Mouse (Mus musculus): ENCODE data around the gene Gm12800. TPM values are rescaled to one million over a fixed set of nuclear protein-coding genes. Genes with fewer than 3 reads are reported as not detected.
"Not testable (repeated sequence)": the region's sequence is repeated elsewhere in the genome, so short reads cannot be mapped to it uniquely, and the experiment has no call there.

The Gm12800 gene
- not detected for total RNA-seq (2021)
- long read RNA-seq, experiment 1: 0 reads
- long read RNA-seq, experiment 2: 0 reads

DNA sequence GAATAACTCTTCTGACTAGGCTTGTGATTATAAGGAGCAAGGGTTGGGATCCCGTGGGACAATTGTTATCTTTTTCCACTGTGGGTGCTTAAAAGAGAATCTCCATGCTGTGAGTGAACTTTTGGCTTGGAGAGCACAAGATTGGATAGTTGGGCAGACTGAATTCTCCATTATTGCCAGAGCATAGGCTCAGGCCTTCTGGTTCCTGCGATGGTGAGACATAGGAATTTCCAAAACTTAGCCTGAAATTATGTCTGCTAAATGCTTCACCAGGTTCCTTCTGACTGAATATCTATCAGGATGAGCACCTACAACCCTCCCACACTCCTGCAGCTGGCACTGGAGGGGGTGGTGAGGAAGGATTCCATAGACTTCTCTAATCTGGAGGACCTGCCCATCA lies at the start of gene Gm12800:
TSS of gene Gm12800 (plus strand) at position 301 of the 400 bp plus-strand sequence.
- not testable (repeated sequence) for DNase-seq

DNA sequence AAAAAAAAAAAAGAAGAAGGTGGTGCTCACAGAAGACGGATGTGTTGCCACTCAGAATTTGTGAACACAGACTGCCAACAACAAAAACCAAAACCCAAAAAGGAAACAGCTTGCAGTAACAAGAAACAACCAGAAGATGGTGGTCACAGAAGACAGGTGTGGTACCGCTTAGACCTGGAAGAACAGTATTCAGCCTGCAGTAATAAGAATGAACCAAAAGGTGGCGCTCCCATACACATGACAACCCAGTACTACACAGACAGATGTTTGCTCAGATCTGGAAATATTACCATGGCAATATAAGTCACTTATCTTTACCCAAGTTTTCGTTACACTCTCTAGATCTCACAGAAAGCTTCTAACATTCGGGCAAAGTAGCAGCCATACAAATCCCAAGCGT lies 48.0 kb upstream of the Gm12800 start:
- DNase-seq: no peak

DNA sequence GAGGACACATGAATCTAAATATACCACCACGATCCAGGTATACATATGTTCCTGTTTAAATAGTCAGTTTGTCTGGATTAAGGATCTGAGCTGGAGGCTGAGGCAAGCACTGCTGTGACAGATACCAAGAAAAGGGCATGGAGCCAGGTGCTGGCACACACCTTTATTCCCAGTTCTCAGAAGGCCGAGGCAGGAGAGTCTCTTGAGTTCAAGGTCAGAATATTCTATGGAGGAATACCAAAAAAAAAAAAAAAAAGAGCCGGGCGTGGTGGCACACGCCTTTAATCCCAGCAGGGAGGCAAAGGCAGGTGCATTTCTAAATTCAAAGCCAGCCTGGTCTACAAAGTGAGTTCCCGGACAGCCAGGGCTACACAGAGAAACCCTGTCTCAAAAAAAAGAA lies 46.6 kb upstream of the Gm12800 start:
- DNase-seq: no peak

DNA sequence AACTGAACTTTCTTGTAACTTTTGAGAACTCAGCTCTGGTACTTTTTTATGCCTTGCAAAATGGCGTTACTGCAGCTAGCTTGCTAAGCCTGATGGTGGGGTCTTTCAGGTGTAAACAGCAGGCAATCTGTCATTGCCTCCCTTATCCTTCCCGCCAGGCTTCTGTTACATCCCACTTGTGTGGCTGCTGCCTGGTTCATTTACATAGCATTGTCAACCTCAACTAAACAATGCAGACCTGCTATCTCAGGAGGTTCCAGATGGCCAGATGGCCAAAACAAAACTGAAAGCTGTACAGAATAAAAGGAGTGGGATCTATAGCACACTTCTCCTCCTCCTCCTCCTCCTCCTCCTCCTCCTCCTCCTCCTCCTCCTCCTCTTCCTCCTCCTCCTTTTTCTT lies 36.9 kb upstream of the Gm12800 start:
- not testable (repeated sequence) for DNase-seq

DNA sequence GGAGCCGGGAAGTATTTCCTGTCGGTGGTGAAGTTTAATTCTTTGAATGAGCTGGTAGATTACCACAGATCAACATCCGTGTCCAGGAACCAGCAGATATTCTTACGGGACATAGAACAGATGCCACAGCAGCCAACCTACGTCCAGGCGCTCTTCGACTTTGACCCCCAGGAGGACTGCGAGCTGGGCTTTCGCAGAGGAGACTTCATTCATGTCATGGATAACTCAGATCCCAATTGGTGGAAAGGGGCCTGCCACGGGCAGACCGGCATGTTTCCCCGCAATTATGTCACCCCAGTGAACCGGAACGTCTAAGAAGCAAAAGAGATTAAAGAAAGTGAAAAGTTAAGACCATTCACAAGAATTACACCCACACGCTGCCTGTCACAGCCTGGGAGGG lies 33.2 kb upstream of the Gm12800 start:
- not testable (repeated sequence) for DNase-seq

DNA sequence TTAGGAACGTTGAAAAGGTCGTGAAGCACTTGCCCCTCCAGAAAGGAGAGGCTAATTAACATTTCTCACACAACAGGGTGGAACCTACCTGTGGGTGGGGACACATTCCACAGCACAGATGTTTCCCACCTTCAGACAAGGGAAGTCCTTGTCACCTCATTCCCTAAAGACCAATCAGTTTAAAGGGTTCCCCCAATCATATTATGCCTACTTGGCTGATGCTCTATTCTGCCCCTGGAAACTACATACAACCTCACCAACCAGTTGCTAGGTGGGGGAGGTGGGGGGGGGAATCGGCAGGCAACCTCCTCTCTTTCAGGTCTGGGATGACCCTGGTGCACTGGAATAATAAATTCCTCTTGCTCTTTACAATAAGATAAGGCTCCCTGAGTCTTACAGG lies 25.3 kb upstream of the Gm12800 start:
- DNase-seq: no peak

DNA sequence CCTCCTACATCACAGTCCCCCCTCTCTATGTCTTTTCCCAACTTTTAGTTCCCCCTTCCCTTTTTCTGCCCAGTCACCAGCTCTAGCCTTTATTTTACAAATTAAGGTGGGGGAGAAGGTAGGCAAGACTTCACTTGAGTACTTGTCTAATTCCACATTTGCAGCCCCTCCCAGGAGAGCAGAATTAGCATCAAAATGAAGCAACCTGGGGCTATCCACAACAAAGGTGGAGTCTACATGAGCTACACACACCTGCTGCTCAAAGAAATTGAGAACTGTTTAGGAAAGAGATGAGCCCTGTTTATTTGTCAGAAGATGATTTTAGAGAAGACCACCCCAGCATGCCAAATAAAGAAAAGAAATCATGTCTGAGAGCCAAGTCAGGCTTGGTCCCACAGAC lies 19.5 kb upstream of the Gm12800 start:
- DNase-seq: no peak

DNA sequence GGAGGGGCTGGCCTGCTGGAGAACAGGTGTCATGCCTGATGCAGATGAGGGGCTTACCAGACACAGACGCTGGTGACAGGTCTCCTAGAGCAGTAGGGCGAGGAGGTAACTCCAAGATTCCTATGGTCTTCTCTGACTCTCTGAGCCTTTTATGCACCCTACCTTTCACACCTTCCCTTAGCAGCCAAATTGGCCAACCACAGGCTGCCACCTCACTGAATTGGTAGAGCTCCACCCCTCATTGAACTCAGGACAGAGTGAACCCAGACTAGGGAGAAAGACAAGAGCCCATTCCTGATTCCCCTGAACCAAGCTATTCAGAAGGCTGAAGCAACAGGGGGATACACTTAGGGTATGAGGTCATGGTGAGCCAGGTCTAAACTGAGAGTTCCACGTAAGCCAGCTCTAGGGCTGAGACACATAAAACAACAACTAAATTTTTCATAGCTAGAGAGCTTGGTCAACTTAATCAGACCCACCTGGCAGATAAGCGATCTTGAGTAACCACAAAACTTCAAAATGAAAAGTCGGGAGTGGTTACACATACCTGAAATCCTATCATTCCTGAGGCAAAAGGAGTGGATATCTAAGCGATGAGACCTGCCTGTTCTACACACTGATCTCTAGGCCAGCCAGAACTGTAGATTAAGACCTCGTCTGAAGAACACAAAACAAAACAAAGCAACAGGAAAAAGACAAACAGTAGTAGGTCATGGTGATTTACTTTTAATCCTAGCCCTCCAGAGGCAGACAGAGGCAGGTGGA lies 15.1 kb upstream of the Gm12800 start, which contains the start of gene C130073F10Rik:
TSS of gene C130073F10Rik (minus strand) at position 134 of the 765 bp plus-strand sequence.
- no peak for DNase-seq

DNA sequence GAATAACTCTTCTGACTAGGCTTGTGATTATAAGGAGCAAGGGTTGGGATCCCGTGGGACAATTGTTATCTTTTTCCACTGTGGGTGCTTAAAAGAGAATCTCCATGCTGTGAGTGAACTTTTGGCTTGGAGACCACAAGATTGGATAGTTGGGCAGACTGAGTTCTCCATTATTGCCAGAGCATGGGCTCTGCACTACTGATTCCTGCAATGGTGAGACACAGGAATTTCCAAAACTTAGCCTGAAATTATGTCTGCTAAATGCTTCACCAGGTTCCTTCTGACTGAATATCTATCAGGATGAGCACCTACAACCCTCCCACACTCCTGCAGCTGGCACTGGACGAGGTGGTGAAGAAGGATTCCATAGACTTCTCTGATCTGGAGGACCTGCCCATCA lies 31.2 kb downstream of the Gm12800 start, which contains the start of gene Gm12794:
TSS of gene Gm12794 (plus strand) at position 301 of the 400 bp plus-strand sequence.
- not testable (repeated sequence) for DNase-seq

Other genes starting within 250 kb of the Gm12800 start
- gene Lepr, start 191.7 kb upstream of the Gm12800 start, total RNA-seq (2021): 1 to 10 TPM; 3.1 to 7.0 TPM
- not detected for gene B020004J07Rik, start 65.1 kb upstream of the Gm12800 start, total RNA-seq (2021)
- not detected for gene C130073F10Rik, start 15.3 kb upstream of the Gm12800 start, total RNA-seq (2021)
- not detected for gene Gm12794, start 31.3 kb downstream of the Gm12800 start, total RNA-seq (2021)
- not detected for gene Gm12790, start 71.9 kb downstream of the Gm12800 start, total RNA-seq (2021)
- not detected for gene Gm12789, start 77.5 kb downstream of the Gm12800 start, total RNA-seq (2021)
- 10 to 100 TPM; 44.7 to 61.4 TPM for gene Pde4b, start 178.4 kb downstream of the Gm12800 start, total RNA-seq (2021)

Data from gastrocnemius, postnatal 10 days (tissue).